ENCODE assay signal across 8 mouse cellular contexts in genomic region chr19:56566041-56566440, GRCm38 (mm10). TPM values are rescaled to one million over a fixed set of nuclear protein-coding genes. Genes with fewer than 3 reads are reported as not detected.
DNase-seq lines count a peak whose midpoint lies in the region; ATAC-seq and TF ChIP-seq lines count a peak whose summit lies in the region.

No protein-coding gene starts in this region.

- H3K4me1 ChIP-seq in hindbrain, embryonic 11.5 days (replicated peaks; ENCODE audit: control insufficient read depth, insufficient read depth, low read length): no peaks in the 10 kb centered on the region
- 0 out of 2 replicates have a peak, but pooled peaks cover 3% of the 10 kb centered on the region for H3K4me1 ChIP-seq in hindbrain, embryonic 10.5 days (replicated peaks)
- peaks cover 10% of the 10 kb centered on the region for H3K4me1 ChIP-seq in E14TG2a.4 (replicated peaks; ENCODE audit: low read depth, low read length)
- H3K4me1 ChIP-seq in kidney, postnatal 0 days (replicated peaks; ENCODE audit: insufficient read depth, low read length): no peaks in the 10 kb centered on the region
- peaks cover 7% of the 10 kb centered on the region; the same call in 1 of the 2 replicates for H3K4me1 ChIP-seq in neural tube, embryonic 15.5 days

- no peak overlapping the region for H3K4me3 ChIP-seq in hindbrain, embryonic 11.5 days (ENCODE audit: low read depth, low read length)
- H3K4me3 ChIP-seq in hindbrain, embryonic 10.5 days: no peak overlapping the region
- H3K4me3 ChIP-seq in E14TG2a.4 (replicated peaks; ENCODE audit: low read length): no peak overlapping the region
- no peak overlapping the region for H3K4me3 ChIP-seq in kidney, postnatal 0 days (replicated peaks; ENCODE audit: low read depth, low read length)
- H3K4me3 ChIP-seq in neural tube, embryonic 15.5 days (replicated peaks): no peak overlapping the region

- H3K27me3 ChIP-seq in hindbrain, embryonic 11.5 days (ENCODE audit: control insufficient read depth, insufficient read depth, low read length): no peaks in the 10 kb centered on the region
- no peaks in the 10 kb centered on the region for H3K27me3 ChIP-seq in hindbrain, embryonic 10.5 days (ENCODE audit: insufficient read depth, poor library complexity, severe bottlenecking)
- H3K27me3 ChIP-seq in E14TG2a.4 (ENCODE audit: insufficient read depth, low read length): no peaks in the 10 kb centered on the region
- no peaks in the 10 kb centered on the region for H3K27me3 ChIP-seq in kidney, postnatal 0 days (ENCODE audit: insufficient read depth, low read length)
- H3K27me3 ChIP-seq in neural tube, embryonic 15.5 days (replicated peaks): no peaks in the 10 kb centered on the region

- peak; percentile 18; the same call in 1 of the 2 replicates for TF ChIP-seq CTCF in E14TG2a.4 (conservative IDR thresholded peaks at IDR 0.05; ENCODE audit: low read length)
- TF ChIP-seq CTCF in kidney, postnatal 0 days (IDR thresholded peaks at IDR 0.05; ENCODE audit: low read depth): peak; percentile 83

- WGBS in hindbrain, embryonic 11.5 days: 91% methylated on average over 4 of the region's 4 CpGs
- WGBS in hindbrain, embryonic 10.5 days: 91% methylated on average over 4 of the region's 4 CpGs
- 83% methylated on average over 4 of the region's 4 CpGs for WGBS in kidney, postnatal 0 days
- WGBS in neural tube, embryonic 15.5 days: 95% methylated on average over 4 of the region's 4 CpGs

- 0 out of 2 replicates have a peak, but pooled peaks cover 2% of the 10 kb centered on the region for H3K36me3 ChIP-seq in hindbrain, embryonic 11.5 days (ENCODE audit: control insufficient read depth, insufficient read depth, low read length)
- peaks cover 17% of the 10 kb centered on the region for H3K36me3 ChIP-seq in hindbrain, embryonic 10.5 days
- peaks cover 26% of the 10 kb centered on the region for H3K36me3 ChIP-seq in E14TG2a.4 (ENCODE audit: insufficient read depth, low read length)
- peaks cover under 1% of the 10 kb centered on the region; the same call in 1 of the 2 replicates for H3K36me3 ChIP-seq in kidney, postnatal 0 days (ENCODE audit: insufficient read depth, low read length)
- peaks cover 6% of the 10 kb centered on the region; the same call in 1 of the 2 replicates for H3K36me3 ChIP-seq in neural tube, embryonic 15.5 days

- H3K27ac ChIP-seq in hindbrain, embryonic 11.5 days (ENCODE audit: low read depth, low read length): no peak overlapping the region
- no peak overlapping the region for H3K27ac ChIP-seq in hindbrain, embryonic 10.5 days
- no peak overlapping the region for H3K27ac ChIP-seq in kidney, postnatal 0 days
- H3K27ac ChIP-seq in neural tube, embryonic 15.5 days (replicated peaks): no peak overlapping the region

- peak; percentile 28 for DNase-seq in hindbrain, embryonic 11.5 days (ENCODE audit: low spot score)
- no peak for DNase-seq in hindbrain, embryonic 10.5 days (ENCODE audit: low spot score)
- DNase-seq in kidney, postnatal 0 days (ENCODE audit: low spot score): peak; percentile 77
- peak; percentile 93 for DNase-seq in lung, postnatal 36 days
- no peak for DNase-seq in cerebellum, adult 8-10 months

- H3K4me2 ChIP-seq in hindbrain, embryonic 11.5 days (replicated peaks; ENCODE audit: low read depth, low read length): no peak overlapping the region
- H3K4me2 ChIP-seq in kidney, postnatal 0 days (ENCODE audit: low read length): no peak overlapping the region
- no peak overlapping the region for H3K4me2 ChIP-seq in neural tube, embryonic 15.5 days

- H3K9me3 ChIP-seq in hindbrain, embryonic 11.5 days (ENCODE audit: control insufficient read depth, low read length): no peaks in the 10 kb centered on the region
- H3K9me3 ChIP-seq in hindbrain, embryonic 10.5 days: no peaks in the 10 kb centered on the region
- no peaks in the 10 kb centered on the region for H3K9me3 ChIP-seq in E14TG2a.4 (ENCODE audit: low read length)
- no peaks in the 10 kb centered on the region for H3K9me3 ChIP-seq in kidney, postnatal 0 days (replicated peaks; ENCODE audit: low read length)
- H3K9me3 ChIP-seq in neural tube, embryonic 15.5 days (replicated peaks): no peaks in the 10 kb centered on the region

- ATAC-seq in hindbrain, embryonic 11.5 days (ENCODE audit: low FRiP score): no peak
- ATAC-seq in common myeloid progenitor, adult 5-6 weeks (replicated peaks; ENCODE audit: low read depth, poor library complexity, severe bottlenecking): peak; percentile 74
- ATAC-seq in kidney, postnatal 0 days (replicated peaks; ENCODE audit: low FRiP score, low read depth): no peak
- ATAC-seq in neural tube, embryonic 15.5 days (ENCODE audit: low FRiP score): no peak

- H3K9ac ChIP-seq in hindbrain, embryonic 11.5 days (ENCODE audit: low read depth, low read length): no peak overlapping the region
- no peak overlapping the region for H3K9ac ChIP-seq in kidney, postnatal 0 days (ENCODE audit: low read depth, low read length)
- H3K9ac ChIP-seq in neural tube, embryonic 15.5 days (replicated peaks): no peak overlapping the region

RNA-seq across cellular contexts. Expression of gene Nhlrc2, which starts 18.0 kb away (rescaled TPM):
- polyA plus RNA-seq in hindbrain, embryonic 11.5 days (2014; fragmentation: Nextera tagmentation; extraction: Ambion mirVana): 12.9 and 14.4 TPM in 2 replicates
- 13.1 and 14.9 TPM in 2 replicates for polyA plus RNA-seq in hindbrain, embryonic 10.5 days (2016; fragmentation: Nextera tagmentation; extraction: Ambion mirVana)
- 21.0 and 22.9 TPM in 2 replicates for total RNA-seq in common myeloid progenitor, adult 5-6 weeks (2017)
- polyA plus RNA-seq in kidney, postnatal 0 days (2015; fragmentation: Nextera tagmentation; extraction: Ambion mirVana): 11.5 and 12.4 TPM in 2 replicates
- 6.5 and 8.6 TPM in 2 replicates for polyA plus RNA-seq in neural tube, embryonic 15.5 days (2015; fragmentation: Nextera tagmentation; extraction: Ambion mirVana)

RNA-seq across cellular contexts. Expression of gene Dclre1a, which starts 18.0 kb away (rescaled TPM):
- polyA plus RNA-seq in hindbrain, embryonic 11.5 days (2014; fragmentation: Nextera tagmentation; extraction: Ambion mirVana): 13.9 and 16.5 TPM in 2 replicates
- 13.8 and 17.8 TPM in 2 replicates for polyA plus RNA-seq in hindbrain, embryonic 10.5 days (2016; fragmentation: Nextera tagmentation; extraction: Ambion mirVana)
- total RNA-seq in common myeloid progenitor, adult 5-6 weeks (2017): 20.3 and 25.6 TPM in 2 replicates
- polyA plus RNA-seq in kidney, postnatal 0 days (2015; fragmentation: Nextera tagmentation; extraction: Ambion mirVana): 17.1 and 18.3 TPM in 2 replicates
- 10.9 and 13.2 TPM in 2 replicates for polyA plus RNA-seq in neural tube, embryonic 15.5 days (2015; fragmentation: Nextera tagmentation; extraction: Ambion mirVana)

Comparison
In these comparisons a context has a peak if more than half of its experiments do, and no peak if none do; other contexts are left out.
1. DNase-seq: peak in hindbrain, embryonic 11.5 days (single experiment), kidney, postnatal 0 days (single experiment) and lung, postnatal 36 days (single experiment); none in hindbrain, embryonic 10.5 days (single experiment) and cerebellum, adult 8-10 months (single experiment).